Mouse (Mus musculus): ENCODE results near the gene Vmn2r48.
"Not testable (repeated sequence)": the region's sequence is repeated elsewhere in the genome, so short reads cannot be mapped to it uniquely, and the experiment has no call there.

The Vmn2r48 gene

GRCm38 (mm10) chr7:9953485-9953884 lies at the start of gene Vmn2r48:
TSS of gene Vmn2r48 (minus strand) at chr7:9953585.
- not testable (repeated sequence) for DNase-seq

GRCm38 (mm10) chr7:9992157-9992556 lies 38.8 kb upstream of the Vmn2r48 start, which contains the start of gene Vmn2r49:
TSS of gene Vmn2r49 (minus strand) at chr7:9992257.
- not testable (repeated sequence) for DNase-seq
